Mouse (Mus musculus) kidney, adult 2 months (tissue): ENCODE measurements around the gene Fuk.

Experiments
- CTCF ChIP-seq: fragments of 200-500 bp; conservative IDR thresholded peaks from 2 replicates; pipeline ENCODE4 v1.5.1; 2011; ENCODE audit warnings: low read depth, mild to moderate bottlenecking, control low read depth, low read length, moderate library complexity, mixed read lengths; ENCODE audit not compliant: insufficient read depth, insufficient read length
- POLR2A ChIP-seq: fragments of 200-500 bp; IDR thresholded peaks from one replicate; pipeline ENCODE4 v1.6.1; 2011; ENCODE audit warnings: low read depth, low read length, control low read depth

DNA sequence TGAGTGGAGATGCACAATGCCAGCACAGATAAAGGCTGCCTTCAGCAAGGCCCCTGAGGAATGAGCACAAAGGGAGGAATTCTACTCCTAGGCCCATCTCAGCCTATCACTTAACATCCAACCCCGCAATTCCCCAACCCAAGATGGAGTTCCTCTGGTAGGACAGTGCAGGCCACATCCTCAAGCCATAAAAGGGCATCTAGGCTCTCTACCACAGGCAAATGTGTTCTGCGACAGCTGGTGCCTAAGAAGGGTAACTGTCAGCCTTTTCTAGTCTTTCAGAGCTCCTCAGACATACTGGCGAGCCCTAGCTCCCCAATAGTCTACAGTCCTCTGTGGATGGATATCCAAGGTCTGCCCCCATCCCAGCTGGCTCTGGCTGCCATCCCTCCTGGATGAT lies 15.7 kb downstream of the Fuk start:
- TF ChIP-seq POLR2A (no peak), CTCF (no peak)
